Mouse (Mus musculus): ENCODE data around the gene Nxpe3. TPM values are rescaled to one million over a fixed set of nuclear protein-coding genes. Genes with fewer than 3 reads are reported as not detected.
A peak's percentile ranks its signal among the peaks of the same experiment; 100 is the strongest.

Nxpe3 gene
- polyA plus RNA-seq (2016; fragmentation: Nextera tagmentation; extraction: Ambion mirVana) = 0.95 and 1.1 TPM in 2 replicates

GRCm38 (mm10) chr16:55894893-55895650 lies at the start of gene Nxpe3:
Gene Nxpe3, minus strand, starts transcription at chr16:55895285.
- peak within 1 kb of the TSS; percentile 90 for H3K27ac ChIP-seq (replicated peaks)
- WGBS = under 1% methylated on average over 74 of the region's 74 CpGs

DNA sequence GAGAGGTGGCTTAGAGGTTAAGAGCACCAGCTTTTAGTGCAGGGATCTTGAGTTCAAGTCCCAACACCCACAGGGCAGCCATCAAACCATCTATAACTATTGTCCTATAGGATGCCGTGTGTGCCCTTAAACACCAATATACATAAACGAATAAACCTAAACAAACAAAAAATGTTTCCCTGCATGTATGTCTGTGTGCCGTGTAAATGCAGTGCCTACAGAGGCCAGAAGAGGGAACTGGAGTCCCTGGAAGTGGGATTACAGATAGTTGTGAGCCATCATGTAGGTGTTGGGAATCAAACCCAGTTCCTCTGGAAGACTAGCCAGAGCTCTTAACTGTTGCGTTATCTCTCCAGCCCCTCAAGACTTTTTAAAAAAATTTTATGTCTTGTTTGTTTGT lies 45.7 kb upstream of the Nxpe3 start:
- no peak for DNase-seq (ENCODE audit: low spot score)
- 95% methylated on average over 4 of the region's 4 CpGs for WGBS
- H3K27ac ChIP-seq (replicated peaks) = no peak overlapping the region
- no peaks in the 10 kb centered on the region for H3K4me1 ChIP-seq
- H3K36me3 ChIP-seq = no peaks in the 10 kb centered on the region
- no peaks in the 10 kb centered on the region for H3K27me3 ChIP-seq (ENCODE audit: low read depth, poor library complexity, severe bottlenecking)
- no peaks in the 10 kb centered on the region for H3K9me3 ChIP-seq (replicated peaks)
- no peak overlapping the region for H3K4me3 ChIP-seq

More at GRCm38 (mm10) chr16:55894893-55895650, at the start of gene Nxpe3:
- H3K4me1 ChIP-seq = peaks cover 19% of the 10 kb centered on the region
- H3K9me3 ChIP-seq (replicated peaks) = no peaks in the 10 kb centered on the region
- peak; percentile 94 for DNase-seq (ENCODE audit: low spot score)
- H3K36me3 ChIP-seq = peaks cover 11% of the 10 kb centered on the region
- peak within 1 kb of the TSS; percentile 86 for H3K4me3 ChIP-seq
- H3K27me3 ChIP-seq (ENCODE audit: low read depth, poor library complexity, severe bottlenecking) = peaks cover 8% of the 10 kb centered on the region; the same call in 1 of the 2 replicates

- 87% methylated on average over 6 of the region's 6 CpGs for WGBS
- Histone ChIP-seq H3K27ac (replicated peaks) (no peak overlapping the region), H3K4me1 (no peaks in the 10 kb centered on the region), H3K36me3 (no peaks in the 10 kb centered on the region), H3K4me3 (no peak overlapping the region), H3K27me3 (ENCODE audit: low read depth, poor library complexity, severe bottlenecking) (no peaks in the 10 kb centered on the region), H3K9me3 (replicated peaks) (no peaks in the 10 kb centered on the region)
- DNase-seq (ENCODE audit: low spot score) = no peak
Measured at GRCm38 (mm10) chr16:55939703-55940102, 44.6 kb upstream of the Nxpe3 start.

DNA sequence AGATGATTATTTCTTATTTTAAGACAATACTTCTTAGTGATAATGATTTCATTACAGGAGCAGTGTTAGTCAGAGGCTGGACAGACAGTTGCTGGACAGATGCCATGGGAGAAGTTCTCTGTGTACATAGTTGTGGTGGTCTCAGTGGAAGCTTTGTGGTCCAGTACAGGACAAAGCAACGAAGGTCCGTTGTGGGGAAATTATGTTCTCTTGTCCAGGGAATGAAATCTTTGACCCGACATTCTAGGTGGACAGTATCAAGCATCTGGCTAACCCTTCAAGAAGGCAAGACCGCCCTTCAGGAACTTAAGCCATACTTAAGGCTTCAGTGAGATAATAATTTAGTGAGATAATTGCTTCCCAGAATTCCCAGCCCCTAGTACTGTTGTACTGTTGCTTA lies 43.7 kb upstream of the Nxpe3 start:
- Histone ChIP-seq H3K27me3 (ENCODE audit: low read depth, poor library complexity, severe bottlenecking) (no peaks in the 10 kb centered on the region), H3K36me3 (no peaks in the 10 kb centered on the region), H3K4me1 (no peaks in the 10 kb centered on the region), H3K9me3 (replicated peaks) (no peaks in the 10 kb centered on the region), H3K27ac (replicated peaks) (no peak overlapping the region), H3K4me3 (no peak overlapping the region)
- WGBS = 90% methylated on average over 4 of the region's 4 CpGs
- no peak for DNase-seq (ENCODE audit: low spot score)

DNA sequence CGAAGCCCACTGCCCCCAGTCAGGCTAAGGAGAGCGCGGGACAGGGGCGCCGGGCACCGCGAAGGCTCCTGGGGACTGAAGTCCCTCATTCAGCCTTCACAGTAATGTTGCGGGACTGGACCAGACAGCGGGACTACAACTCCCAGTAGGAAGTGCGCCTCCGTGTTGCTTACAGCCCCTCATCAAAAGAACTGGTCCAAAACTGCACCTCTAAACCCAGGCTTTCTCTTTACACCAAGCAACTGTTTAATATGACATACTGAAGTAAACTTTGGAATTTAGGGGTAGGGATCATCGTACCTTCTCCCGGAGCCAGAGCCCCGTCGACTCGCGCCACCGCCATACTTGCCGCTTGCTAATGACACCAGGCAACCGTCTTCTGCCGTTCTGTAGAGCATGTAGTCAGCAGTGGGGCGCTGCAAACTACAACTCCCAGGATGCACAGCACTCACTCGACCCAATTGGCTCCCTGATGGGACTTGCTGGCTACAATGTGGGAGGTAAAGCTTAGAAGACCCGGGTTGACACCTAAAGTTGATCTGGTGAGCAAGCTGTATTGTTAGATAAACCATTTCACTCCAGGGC lies 39.5 kb upstream of the Nxpe3 start, which contains the start of gene Cep97:
Cep97 (minus strand) TSS at position 403 of the 585 bp plus-strand sequence.
- H3K4me3 ChIP-seq = peak within 1 kb of the TSS; percentile 80
- peak within 1 kb of the TSS; percentile 94 for H3K27ac ChIP-seq (replicated peaks)
- DNase-seq (ENCODE audit: low spot score) = peak; percentile 91
- no peaks in the 10 kb centered on the region for H3K27me3 ChIP-seq (ENCODE audit: low read depth, poor library complexity, severe bottlenecking)
- H3K4me1 ChIP-seq = peaks cover 8% of the 10 kb centered on the region
- H3K9me3 ChIP-seq (replicated peaks) = no peaks in the 10 kb centered on the region
- peaks cover 11% of the 10 kb centered on the region for H3K36me3 ChIP-seq
- under 1% methylated on average over 24 of the region's 24 CpGs for WGBS

GRCm38 (mm10) chr16:55933681-55934343 lies 38.7 kb upstream of the Nxpe3 start:
- H3K4me3 ChIP-seq = peak overlapping the region; percentile 80
- DNase-seq (ENCODE audit: low spot score) = no peak
- WGBS = 2% methylated on average over 32 of the region's 32 CpGs

DNA sequence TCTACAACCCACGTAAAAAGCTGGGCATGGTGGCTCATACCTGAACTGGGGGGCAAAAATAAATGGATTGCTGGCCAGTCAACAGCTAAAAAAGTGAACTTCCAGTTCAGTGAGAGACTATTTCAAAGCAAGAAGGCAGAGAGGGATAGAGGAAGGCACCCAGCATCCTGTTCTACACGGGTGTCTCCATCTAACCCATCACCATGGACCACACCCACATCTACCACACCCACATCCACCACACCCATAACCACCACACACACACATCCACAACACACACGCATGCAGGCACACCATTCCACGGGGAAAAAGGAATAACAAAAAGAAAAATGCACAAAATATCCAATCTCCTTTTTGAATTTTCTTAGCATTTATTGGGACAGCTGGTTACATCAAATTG lies 28.9 kb upstream of the Nxpe3 start:
- Histone ChIP-seq H3K4me1 (no peaks in the 10 kb centered on the region), H3K27ac (replicated peaks) (no peak overlapping the region), H3K36me3 (peaks cover 94% of the 10 kb centered on the region), H3K9me3 (replicated peaks) (no peaks in the 10 kb centered on the region), H3K27me3 (ENCODE audit: low read depth, poor library complexity, severe bottlenecking) (no peaks in the 10 kb centered on the region), H3K4me3 (no peak overlapping the region)
- no peak for DNase-seq (ENCODE audit: low spot score)
- 89% methylated on average over 4 of the region's 4 CpGs for WGBS

More at GRCm38 (mm10) chr16:55933681-55934343, 38.7 kb upstream of the Nxpe3 start:
- peak overlapping the region; percentile 94 for H3K27ac ChIP-seq (replicated peaks)
- H3K4me1 ChIP-seq = peaks cover 8% of the 10 kb centered on the region
- peaks cover 18% of the 10 kb centered on the region for H3K36me3 ChIP-seq
- no peaks in the 10 kb centered on the region for H3K27me3 ChIP-seq (ENCODE audit: low read depth, poor library complexity, severe bottlenecking)
- no peaks in the 10 kb centered on the region for H3K9me3 ChIP-seq (replicated peaks)

GRCm38 (mm10) chr16:55922079-55922478 lies 27.0 kb upstream of the Nxpe3 start:
- 95% methylated on average over 10 of the region's 10 CpGs for WGBS
- H3K9me3 ChIP-seq (replicated peaks) = no peaks in the 10 kb centered on the region
- H3K4me3 ChIP-seq = no peak overlapping the region
- no peaks in the 10 kb centered on the region for H3K4me1 ChIP-seq
- H3K27ac ChIP-seq (replicated peaks) = no peak overlapping the region
- H3K36me3 ChIP-seq = peaks cover 94% of the 10 kb centered on the region
- no peaks in the 10 kb centered on the region for H3K27me3 ChIP-seq (ENCODE audit: low read depth, poor library complexity, severe bottlenecking)
- DNase-seq (ENCODE audit: low spot score) = no peak

GRCm38 (mm10) chr16:55914716-55915115 lies 19.6 kb upstream of the Nxpe3 start:
- H3K9me3 ChIP-seq (replicated peaks) = no peaks in the 10 kb centered on the region
- no peak overlapping the region for H3K4me3 ChIP-seq
- H3K27ac ChIP-seq (replicated peaks) = no peak overlapping the region
- 96% methylated on average over 7 of the region's 7 CpGs for WGBS
- H3K4me1 ChIP-seq = no peaks in the 10 kb centered on the region
- H3K36me3 ChIP-seq = peaks cover 99% of the 10 kb centered on the region
- DNase-seq (ENCODE audit: low spot score) = no peak
- no peaks in the 10 kb centered on the region for H3K27me3 ChIP-seq (ENCODE audit: low read depth, poor library complexity, severe bottlenecking)

GRCm38 (mm10) chr16:55910208-55910793 lies 15.2 kb upstream of the Nxpe3 start:
- no peaks in the 10 kb centered on the region for H3K4me1 ChIP-seq
- peaks cover 97% of the 10 kb centered on the region for H3K36me3 ChIP-seq
- no peaks in the 10 kb centered on the region for H3K9me3 ChIP-seq (replicated peaks)
- H3K27me3 ChIP-seq (ENCODE audit: low read depth, poor library complexity, severe bottlenecking) = no peaks in the 10 kb centered on the region
- H3K27ac ChIP-seq (replicated peaks) = no peak overlapping the region
- H3K4me3 ChIP-seq = no peak overlapping the region
- 93% methylated on average over 10 of the region's 10 CpGs for WGBS
- no peak for DNase-seq (ENCODE audit: low spot score)

DNA sequence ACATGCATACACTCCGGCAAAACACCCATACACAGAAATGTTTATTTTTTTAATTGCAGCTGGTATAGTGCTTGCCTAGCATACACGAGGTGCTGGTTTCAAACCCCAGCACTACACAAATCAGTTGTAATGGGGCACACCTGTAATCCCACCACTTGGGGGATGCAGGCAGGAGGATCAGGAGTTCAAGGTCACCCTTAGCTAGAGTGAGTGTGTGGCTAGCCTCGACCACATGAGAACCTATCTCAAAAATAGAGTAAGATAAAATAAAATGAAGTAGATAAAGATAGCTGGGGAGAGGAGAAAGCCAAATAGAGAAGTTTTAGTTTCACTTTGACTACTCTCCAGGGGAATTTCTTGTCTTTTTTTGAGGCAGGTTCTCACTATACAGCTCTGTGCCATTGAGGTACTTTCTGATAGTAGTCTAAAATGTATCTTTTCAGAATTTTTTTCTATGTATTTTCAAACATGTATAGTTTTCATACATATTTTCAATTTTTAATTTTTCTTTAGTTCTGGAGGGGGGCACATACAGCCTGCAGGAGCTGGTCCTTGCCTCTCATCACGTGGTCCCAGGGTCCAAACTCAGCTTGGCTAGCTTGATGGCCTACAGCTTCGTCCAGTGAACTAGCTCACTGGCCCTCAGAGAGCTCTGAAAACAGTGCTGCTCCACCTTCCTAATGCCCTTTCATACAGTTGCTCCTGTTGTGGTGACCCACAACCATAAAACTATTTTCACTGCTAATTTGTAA lies 12.0 kb upstream of the Nxpe3 start:
- Histone ChIP-seq H3K27ac (replicated peaks) (no peak overlapping the region), H3K4me1 (no peaks in the 10 kb centered on the region), H3K27me3 (ENCODE audit: low read depth, poor library complexity, severe bottlenecking) (no peaks in the 10 kb centered on the region), H3K9me3 (replicated peaks) (no peaks in the 10 kb centered on the region), H3K4me3 (no peak overlapping the region), H3K36me3 (peaks cover 96% of the 10 kb centered on the region)
- no peak for DNase-seq (ENCODE audit: low spot score)
- WGBS = 92% methylated on average over 5 of the region's 5 CpGs

- no peaks in the 10 kb centered on the region for H3K9me3 ChIP-seq (replicated peaks)
- H3K36me3 ChIP-seq = peaks cover 87% of the 10 kb centered on the region
- WGBS = 91% methylated on average over 25 of the region's 25 CpGs
- no peaks in the 10 kb centered on the region for H3K4me1 ChIP-seq
- H3K27ac ChIP-seq (replicated peaks) = no peak overlapping the region
- no peak overlapping the region for H3K4me3 ChIP-seq
- DNase-seq (ENCODE audit: low spot score) = no peak
- no peaks in the 10 kb centered on the region for H3K27me3 ChIP-seq (ENCODE audit: low read depth, poor library complexity, severe bottlenecking)
Measured at GRCm38 (mm10) chr16:55905370-55905769, 10.3 kb upstream of the Nxpe3 start.
